Mouse (Mus musculus): Measurements from ENCODE around the gene Rpusd3.

GRCm38 (mm10) chr6:113435664-113436205, 16.6 kb upstream of the Rpusd3 start, which contains the start of gene Cidec:
- TF ChIP-seq CTCF (IDR thresholded peaks at IDR 0.05; ENCODE audit: low read depth, low read length) (no peak), POLR2A (IDR thresholded peaks at IDR 0.05; ENCODE audit: extremely low read depth, insufficient read depth, low read length) (no peak)

Measured in liver, adult 2 months (tissue).